Mouse (Mus musculus) c-Kit-positive CD71-negative TER-119-negative erythroid progenitor cells, embryonic 14.5 days (primary cell): ENCODE data around the gene Bmpr1a.
A peak's percentile ranks its signal among the peaks of the same experiment; 100 is the strongest.

ENCODE experiments used
- DNase-seq: peaks from one replicate; pipeline ENCODE4 v3.0.0-alpha.2; 2013; ENCODE audit warnings: low read depth

The Bmpr1a gene

DNA sequence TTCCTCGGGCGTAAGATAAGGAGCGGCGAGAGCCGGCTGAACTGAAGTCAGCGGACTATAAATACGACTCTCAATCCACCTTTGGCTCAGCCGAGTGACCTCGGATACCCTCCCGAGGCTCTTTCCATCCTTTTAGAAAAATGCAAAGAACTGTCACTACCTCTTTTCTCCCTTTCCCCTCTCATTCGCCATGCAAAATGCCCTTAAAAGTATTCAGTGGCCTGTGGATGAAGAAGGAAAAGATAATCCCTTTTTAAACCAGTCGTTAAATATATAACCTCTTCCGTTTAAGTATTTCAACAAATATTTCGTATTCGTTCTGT, at the start of gene Bmpr1a:
Bmpr1a (minus strand) TSS at position 17 of the 323 bp plus-strand sequence.
- DNase-seq, result no peak

DNA sequence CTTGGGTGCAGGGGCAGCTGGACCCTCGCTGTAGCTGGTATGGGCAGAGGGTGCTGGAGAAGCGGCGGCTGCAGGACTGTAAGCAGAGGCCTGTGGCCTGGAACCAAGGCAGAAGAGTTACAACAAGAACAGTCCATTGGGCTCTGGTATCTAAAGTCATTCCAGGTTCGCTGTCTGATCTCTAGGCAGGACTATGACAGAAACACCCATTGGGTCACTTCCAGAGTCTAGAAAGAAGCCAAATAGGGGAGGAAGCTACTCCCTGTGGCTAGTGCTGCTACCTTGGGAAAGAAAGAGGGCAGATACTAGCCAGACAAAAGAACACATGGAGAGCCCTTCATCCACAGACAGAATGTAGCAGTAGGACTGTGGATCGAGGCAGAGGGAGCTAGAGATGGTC, 49.1 kb upstream of the Bmpr1a start:
- DNase-seq, result no peak

DNA sequence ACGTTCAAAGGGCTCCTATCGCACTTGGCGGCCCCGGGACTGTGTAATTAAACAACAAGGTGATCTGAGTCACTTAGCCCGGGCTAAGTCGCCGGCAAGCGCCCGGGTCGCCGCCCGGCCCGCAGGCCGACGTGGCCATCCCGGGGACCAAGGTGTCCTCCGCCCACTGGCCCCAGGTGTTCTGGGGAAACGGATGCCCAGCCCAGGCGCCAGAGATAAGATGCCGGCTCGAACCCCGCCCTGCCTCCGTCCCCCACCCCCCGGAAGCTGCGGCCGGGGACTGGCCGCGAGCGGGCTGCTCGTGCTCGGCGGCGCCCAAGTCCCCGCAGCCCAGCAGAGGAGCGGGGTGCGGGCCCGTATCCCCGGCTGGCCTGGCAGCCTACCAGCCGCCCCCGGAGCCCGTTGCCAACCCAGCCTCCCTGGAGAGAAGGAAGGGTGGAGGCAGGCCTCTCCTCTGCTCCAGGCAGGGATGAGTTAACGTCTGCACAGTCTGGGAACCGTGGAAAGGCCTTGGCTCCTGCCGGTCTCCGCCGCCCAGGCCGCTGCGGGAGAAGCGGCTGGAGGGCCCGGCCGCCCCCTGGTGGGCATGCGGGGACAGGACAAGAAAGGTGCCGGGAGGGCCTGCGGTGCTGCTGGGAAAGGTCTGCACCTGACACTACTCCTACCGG, 46.0 kb upstream of the Bmpr1a start:
- peak; percentile 51 for DNase-seq

DNA sequence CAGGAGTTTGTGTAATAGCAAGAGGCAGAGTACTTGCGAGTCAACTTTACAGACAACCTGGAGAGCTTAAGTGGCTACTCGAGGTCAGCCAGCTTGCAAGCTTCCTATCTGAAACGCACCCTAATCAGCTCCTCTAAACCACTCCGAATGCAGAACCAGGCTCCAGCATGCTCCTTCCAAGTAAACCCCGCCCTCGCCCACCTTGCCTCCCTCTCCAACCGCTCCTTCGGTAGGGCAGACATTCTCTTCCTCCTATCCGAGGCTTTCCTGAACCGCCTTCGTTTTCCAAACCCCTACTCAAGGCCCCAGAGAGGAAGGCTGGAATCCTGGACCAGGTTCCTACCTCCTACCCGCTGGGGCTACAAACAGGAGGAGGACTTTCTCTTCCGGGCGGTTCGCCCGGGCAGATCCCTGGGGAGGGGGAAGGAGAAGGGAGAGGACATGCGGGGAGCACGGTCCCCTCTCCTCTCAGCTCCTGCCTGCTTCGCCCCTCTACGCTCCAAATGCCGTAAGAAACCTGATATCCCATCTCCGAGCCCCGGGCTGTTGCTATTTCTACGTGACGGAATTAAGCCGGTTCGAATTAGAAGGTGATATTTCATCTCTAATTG, 45.4 kb upstream of the Bmpr1a start:
- no peak for DNase-seq

DNA sequence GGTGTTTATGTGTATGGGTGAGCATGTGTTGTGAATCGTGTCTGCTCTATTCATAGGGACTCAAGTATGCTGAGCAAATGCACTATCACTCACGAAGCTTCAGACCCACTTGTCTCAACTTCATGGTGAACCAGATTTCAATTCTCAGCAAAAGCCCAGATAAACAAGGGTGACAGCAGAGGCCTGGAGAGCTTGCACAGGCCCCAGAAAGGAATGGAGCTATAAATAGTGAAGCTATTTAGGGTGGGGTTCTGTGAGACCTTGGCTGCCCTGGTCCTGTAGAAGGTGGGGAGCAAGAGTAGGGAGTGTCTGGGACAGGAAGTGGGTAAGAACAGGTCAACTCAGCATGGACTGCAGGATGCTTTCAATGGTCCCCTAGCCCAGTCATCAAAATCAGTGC, 41.4 kb upstream of the Bmpr1a start:
- DNase-seq, result no peak

DNA sequence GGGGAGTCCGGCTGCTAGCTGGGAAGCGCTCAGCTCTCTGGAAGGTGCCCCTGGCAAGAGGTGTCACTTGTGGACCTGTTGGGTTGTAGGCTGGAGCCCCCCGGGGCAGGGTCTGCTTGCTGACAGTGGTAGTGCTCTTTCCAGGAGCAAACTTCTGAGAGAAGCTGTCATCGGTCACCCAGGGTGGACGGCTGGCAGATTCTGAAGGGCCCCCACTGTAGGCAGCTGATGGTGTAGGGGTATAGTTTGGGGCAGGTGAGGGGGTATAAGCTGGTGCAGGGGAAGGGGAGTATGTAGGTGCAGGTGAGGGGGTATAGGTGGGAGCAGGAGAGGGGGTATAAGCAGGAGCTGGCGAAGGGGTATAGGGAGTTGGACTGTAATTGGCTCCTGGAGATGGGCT, 40.9 kb upstream of the Bmpr1a start:
- DNase-seq, result no peak

DNA sequence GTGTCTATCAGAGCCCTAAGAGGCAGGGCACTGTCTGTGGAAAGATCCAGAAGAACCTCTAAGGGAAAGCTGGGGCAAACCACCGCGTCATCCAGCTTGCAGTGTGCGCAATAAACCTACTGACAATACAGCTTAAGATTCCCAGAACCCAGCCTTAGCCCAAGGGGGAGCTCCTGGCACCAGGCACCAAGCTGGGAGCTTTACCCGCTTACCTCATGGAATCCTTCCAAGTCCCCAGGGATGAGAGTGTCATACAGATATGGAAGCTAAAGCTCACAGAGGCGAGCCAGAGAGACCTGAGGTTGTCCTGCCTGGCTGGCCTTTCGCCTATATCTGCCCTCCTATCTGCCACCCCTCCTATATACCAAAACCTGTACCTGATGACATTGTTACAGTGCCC, 40.5 kb upstream of the Bmpr1a start:
- DNase-seq, result no peak

DNA sequence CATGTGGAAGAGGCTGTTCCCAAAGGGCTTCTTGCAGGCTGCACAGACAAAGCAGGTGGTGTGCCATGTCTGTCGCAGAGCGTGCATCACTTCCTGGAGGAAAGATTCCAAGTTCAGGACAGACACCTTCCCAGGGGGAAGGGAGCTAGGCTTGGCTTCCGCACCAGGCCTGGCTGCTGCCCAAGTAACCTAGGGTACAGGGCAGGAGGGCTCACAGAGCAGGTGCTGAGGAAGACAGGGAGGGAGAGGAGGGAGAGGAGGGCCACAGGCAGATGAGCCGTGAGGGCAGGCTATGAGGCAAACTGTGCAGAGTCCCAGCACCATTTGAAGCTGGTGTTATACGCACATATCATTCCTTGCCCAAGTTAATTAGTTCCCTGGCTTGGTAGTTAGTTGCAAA, 38.8 kb upstream of the Bmpr1a start:
- DNase-seq, result no peak

DNA sequence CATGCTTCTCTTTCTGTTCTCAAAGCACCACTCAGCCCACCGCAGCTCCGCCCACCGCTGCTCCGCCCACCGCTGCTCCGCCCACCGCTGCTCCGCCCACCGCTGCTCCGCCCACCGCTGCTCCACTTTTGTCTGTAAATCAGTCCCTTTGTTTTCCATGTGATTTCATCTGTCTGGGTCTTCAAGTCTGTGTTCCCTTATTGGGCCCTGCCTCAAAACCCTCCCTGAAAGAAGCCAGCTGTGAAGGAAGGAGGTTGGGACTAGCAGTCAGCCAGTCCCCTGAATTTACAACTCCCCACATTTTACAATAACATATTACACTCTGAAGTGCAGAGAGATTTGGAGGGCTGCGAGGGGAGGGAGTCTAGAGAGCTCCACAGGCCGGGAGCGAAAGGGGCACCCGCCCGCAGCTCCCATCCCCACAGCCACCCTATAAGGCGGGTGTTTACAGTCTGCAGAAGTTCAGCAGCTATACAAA, 37.6 kb upstream of the Bmpr1a start:
- DNase-seq, result no peak

DNA sequence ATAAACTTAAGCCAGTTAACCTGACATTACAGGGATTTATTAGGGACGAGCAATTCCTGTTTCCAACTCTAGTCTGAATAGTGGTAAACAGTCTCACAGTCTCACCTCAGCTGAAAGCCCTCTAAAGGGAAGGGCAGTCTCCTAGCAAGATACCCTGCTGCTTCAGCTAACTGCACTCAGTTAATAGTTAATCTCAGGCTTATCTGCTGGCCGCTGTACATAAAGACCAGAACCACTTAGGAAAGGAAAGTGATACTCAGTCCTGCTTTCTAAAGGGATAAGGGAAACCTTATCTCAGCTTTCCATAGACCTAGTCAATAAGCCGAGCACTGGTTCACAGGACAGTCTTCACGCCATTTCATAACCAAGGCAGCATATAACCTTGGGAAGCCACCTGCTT, 32.7 kb upstream of the Bmpr1a start:
- DNase-seq, result no peak

DNA sequence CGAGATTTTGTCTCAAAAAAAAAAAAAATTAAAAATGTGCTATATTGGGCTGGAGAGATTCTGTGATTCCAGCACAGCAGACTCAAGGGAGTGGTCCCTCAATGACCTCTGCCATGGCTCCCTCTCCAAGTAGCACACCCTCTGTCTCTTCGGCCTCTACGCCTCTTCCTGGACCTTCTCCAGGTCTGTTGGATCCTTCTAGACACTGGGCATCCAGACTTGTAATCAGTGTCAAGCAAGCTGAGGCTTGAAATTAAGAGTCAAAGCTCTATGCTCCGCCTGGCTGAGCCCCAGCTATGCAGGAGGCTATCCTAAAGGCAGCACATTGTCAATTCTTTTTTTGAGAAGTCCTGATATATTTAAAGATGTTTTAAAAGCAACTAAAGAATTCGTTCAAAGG, 30.4 kb upstream of the Bmpr1a start:
- DNase-seq, result no peak

DNA sequence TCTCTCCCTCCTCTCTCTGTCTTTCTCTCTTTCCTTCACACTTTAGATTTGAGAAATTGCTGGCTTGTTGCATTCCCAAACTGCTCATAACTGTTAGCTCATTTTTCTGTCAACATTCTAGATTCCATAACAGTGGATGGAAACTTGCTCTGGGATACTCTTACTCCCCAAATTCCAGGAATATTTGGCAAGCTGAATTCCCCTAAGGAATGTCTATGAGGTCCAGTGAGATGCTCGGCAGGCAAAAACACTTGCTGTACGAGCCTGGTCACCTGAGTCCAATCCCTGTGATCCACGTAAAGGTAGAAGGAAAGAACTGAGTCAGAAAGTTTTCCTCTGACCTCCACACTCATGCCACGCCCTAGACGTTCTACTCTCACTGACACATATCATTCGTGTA, 29.4 kb upstream of the Bmpr1a start:
- DNase-seq, result no peak

DNA sequence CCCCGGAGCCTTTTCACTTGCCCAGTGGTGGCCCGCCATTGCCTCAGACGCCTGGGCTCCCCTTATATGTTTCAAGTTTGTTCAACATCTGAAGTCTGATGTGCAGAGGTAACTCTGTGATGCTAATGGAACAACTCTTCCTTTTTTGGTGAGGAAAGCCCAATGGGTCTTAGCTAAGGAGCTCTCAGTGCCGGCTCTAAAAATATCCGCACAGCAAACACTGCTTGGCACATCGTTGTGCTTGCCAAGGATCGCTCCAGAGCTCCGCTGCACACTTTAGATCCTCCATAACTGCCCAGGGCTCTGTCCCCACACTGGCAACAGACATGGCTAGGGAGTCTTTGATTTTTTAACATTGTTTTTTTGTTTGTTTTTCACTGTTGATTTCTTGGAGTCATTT, 25.7 kb upstream of the Bmpr1a start:
- DNase-seq, result no peak

DNA sequence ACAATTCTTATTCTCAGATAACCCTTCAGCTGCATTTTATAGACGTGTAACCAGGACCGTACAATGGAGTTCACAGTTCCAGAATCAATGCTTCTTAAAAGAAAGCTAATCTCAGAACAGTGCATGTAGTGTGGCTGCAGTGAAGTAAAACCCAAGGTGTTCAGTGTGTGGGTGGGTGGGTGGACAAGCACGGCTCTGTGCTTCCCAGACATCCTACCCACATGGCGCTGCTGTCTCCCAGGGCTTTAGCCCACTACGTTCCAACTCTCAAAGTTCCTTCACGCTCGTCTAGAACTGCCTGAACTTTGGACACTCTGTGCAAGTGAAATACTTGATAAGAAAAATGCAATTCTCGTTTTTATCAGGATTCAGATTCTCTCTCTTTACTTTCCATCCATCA, 19.6 kb upstream of the Bmpr1a start, which contains the start of gene 9230112D13Rik:
9230112D13Rik (minus strand) TSS at position 101 of the 400 bp plus-strand sequence.
- DNase-seq, result no peak

DNA sequence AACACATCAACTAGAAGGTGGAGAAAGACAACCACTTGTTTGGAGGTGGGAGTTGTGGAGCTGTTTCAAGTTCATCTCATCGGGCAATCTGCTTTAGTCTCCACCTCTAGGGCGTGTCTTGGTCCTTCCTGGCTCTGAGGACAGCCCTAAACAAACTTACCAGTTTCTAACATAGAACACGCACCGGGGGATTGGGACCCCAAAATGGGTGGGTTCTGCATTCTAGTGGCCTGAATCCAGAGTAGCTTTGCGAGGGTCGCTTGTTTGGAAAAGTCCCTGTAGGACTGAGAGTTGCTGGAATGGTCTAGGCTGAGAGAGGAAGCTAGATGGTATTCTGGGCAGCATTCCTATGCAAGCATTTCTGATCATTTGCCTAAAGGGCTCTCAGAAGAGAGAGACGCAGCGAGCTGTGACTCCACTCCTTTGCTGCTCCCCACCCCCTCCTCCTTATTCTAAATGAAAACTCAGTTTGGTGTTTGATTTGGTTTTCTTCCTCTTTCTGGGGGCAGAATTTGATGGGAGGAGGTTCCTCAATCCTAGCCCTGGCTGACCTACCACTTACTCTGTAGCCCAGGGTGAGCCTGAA, 14.9 kb upstream of the Bmpr1a start:
- DNase-seq, result no peak

DNA sequence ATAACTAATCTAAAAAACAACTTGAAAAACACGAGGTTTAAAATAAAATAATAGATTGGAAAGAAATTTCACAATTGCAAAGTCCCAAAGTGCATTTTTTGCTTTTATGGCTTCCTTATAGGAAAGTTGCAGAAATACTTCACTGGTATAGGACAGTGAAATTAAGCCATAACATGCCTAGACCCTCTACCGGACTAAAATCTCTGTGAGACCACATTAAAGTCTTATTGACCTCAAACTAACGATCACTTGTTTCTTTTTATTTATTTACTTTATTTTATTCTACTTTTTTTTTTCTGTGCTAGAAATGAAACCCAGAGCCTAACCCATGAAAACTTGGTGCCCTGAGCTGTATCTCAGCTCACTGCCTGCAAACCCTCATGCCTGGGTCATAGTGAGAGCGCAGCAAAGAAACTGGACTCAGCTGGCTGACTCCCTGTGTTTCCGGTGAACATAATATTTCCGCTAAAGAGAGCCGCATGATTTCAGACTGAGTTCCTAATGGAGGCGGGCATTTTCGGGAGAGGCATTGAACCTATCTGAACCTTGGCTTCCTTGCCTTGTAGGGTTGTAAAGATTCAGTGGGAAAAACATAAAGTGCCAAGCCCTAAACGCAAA, 13.9 kb upstream of the Bmpr1a start:
- DNase-seq, result no peak

DNA sequence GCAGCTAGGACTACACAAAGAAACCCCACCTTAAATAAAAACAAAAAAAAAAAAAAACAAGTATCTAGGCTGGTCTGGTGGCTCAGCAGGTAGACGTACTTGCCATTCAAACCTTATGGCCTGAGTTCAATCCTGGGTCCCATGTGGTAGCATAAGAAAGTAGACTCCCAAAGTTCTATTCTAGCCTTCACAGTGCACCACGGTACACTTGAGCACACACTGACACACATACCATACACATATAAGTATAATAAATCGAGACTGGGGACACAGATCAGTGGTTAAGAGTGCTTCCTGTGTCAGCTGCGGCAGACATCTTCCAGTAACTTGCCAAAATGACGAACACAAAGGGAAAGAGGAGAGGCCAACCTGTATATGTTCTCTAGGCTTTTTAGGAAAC, 12.7 kb upstream of the Bmpr1a start:
- no peak for DNase-seq

DNA sequence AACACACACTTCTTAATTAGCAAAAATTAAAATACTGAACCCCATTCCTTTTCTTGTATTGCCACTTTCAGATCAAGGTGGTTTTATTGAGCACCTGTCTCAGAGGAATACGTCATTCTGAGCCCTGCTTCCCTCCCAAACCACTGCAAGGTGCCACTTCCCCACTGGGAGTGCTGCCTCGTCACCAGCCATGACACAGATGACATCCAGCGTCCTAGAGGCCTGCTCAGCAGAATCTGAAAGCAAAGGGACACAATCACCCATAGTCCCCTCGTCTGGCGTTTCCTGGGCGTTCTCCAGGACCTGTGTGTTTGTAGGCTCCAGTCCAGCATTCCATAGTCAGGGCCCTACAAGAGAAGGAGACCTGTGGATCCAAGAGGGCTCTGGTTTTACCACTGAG, 11.0 kb upstream of the Bmpr1a start:
- DNase-seq, result no peak

DNA sequence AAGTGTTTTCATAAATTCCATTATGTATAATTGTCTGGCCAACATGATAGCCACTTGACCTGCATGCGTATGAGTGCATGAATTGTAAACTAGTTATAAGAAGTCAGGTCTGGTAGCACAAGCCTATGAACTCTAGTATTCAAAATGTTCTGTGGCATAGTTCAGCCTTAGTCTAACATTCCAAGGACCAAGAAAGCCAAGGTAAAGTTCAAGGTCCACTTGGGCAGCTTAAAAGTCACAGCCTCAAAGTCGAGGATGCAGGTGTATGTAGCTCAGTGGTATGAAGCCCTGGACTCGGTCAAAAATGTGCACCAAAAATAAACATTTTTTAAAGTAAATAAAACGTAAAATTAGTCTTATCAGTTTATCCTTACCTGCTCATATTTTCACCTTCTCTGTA, 9.5 kb upstream of the Bmpr1a start:
- no peak for DNase-seq

DNA sequence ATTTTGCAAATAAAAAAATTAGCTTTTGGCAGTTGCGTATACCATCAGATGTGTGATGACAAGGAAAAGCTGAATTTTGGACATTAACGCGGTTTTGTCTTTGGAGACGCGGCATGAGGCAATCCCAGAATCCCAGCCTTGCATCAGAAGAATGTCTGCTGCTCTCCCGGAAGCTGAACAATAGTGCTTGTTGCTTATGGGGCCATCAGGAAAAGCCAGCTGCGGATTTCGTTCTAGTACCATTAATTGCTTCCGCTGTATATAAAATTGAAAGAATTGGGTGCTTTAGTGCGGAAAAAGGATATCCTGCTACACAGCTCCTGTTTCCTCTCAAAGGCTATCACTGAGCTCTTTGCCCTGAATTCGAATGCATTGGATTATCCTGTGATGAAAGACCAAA, 8.8 kb upstream of the Bmpr1a start:
- no peak for DNase-seq

DNA sequence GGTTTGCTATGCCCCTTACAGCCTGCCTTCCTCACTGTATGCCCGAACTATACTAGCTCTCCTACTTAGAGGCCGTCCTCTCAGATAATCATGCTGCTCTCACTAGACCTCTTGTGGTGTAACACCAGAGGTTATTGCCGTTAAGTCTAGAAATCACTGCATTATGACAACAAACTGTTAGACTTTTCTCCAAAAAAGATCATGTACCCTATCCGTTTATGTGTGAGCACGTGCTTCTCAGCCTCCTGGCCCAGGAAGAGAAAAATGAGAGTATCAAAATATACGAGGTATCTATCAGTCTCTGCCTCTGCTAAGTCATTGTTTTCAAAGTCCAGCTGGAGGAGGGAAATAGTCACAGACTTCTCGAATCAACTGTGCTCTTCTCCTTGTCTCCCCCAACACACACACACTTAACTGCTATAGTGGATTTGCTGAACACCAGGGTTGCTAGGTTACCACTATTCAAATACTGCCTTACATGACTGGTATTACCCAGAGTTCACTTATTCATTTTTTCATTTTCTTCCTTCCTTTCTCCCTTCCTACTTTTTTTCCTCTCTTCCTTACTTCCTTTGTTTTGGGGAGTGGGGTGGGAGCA, 5.8 kb upstream of the Bmpr1a start:
- no peak for DNase-seq

DNA sequence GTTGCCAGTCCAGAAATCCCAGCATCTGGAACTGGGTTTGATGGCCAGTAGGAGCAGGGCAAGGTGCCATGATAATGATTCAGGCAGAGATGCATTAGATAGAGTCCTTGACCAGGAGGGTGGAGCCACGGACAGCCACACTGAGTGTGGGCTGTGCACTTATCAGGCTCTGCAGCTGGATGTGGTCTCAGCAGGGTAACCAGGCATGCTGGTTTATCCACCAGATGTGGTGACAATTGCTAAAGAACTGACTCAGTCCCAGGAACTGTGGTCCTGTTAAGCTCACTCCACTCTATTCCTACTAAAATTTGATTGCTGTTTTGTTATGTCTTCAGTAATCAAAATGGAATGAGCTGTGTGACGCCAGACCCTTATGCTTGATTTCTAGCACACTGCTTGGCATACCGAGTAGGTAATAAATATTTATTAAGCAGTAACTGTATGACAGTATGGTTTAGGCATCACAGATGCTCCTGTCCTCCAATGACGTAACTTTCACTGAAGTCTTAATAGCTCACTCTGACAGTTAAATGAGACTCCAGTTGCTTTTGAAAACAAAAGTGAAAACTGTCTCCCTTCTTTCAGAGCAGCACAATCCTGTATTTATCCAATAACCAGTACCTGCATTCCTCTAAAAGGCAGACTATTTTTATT, 5.2 kb upstream of the Bmpr1a start:
- DNase-seq, result no peak
